Mouse (Mus musculus) erythroblast, embryonic 14.5 days (primary cell): ENCODE measurements around the gene Gstz1. TPM values are rescaled to one million over a fixed set of nuclear protein-coding genes. Genes with fewer than 3 reads are reported as not detected.
"Not testable (repeated sequence)": the region's sequence is repeated elsewhere in the genome, so short reads cannot be mapped to it uniquely, and the experiment has no call there.

Experiments
- H3K27me3 ChIP-seq: 2 replicates; pipeline ENCODE4 v1.6.1; 2012; ENCODE audit warnings: inconsistent platforms; ENCODE audit not compliant: control insufficient read depth
- H3K36me3 ChIP-seq: 2 replicates; pipeline ENCODE4 v1.6.1; 2012; ENCODE audit warnings: mild to moderate bottlenecking, inconsistent platforms; ENCODE audit not compliant: control insufficient read depth
- H3K4me1 ChIP-seq: 2 replicates; pipeline ENCODE4 v1.6.1; 2012; ENCODE audit warnings: inconsistent platforms; ENCODE audit not compliant: control insufficient read depth
- H3K4me3 ChIP-seq: replicated peaks from 2 replicates; pipeline ENCODE3; 2012; ENCODE audit warnings: moderate library complexity, mild to moderate bottlenecking, inconsistent platforms
- H3K9me3 ChIP-seq: 2 replicates; pipeline ENCODE4 v1.6.1; 2012; ENCODE audit warnings: low read length, inconsistent platforms, mixed read lengths; ENCODE audit not compliant: control insufficient read depth
- GATA1 ChIP-seq: IDR thresholded peaks from 2 replicates; pipeline ENCODE4 v1.6.1; 2012; ENCODE audit warnings: low read length, inconsistent platforms, mixed read lengths
- TAL1 ChIP-seq: IDR thresholded peaks from 3 replicates; pipeline ENCODE4 v1.6.1; 2012; ENCODE audit warnings: low read length, inconsistent platforms, mixed read lengths
- polyA plus RNA-seq: library from polyadenylated mRNA; stranded (reverse); fragments of >175 nt; gene quantifications from 2 replicates; pipeline ENCODE4 v1.2.3, GENCODE M21; 2012

The Gstz1 gene
- polyA plus RNA-seq, 1 experiment: 0.29 TPM

DNA sequence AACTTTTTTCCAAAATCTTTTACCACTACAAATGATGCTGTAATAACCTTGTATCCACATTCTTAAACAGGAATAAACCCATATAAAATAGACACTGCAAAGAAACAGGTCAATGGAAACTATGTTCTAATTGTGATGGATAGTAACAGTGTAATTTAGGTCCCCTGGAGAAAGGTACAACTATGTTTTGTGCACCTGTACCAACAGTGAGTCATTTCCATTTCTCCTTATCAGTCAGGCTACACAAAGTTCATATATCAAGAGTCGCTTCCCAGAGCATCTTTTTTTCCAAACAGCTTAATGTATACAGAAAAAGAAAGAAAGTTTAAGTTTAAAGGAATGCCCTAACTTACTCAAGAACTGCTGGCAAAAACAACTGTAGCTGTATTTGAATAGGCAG, 48.1 kb downstream of the Gstz1 start:
- no peak overlapping the region for H3K4me3 ChIP-seq
- TF ChIP-seq TAL1 (no peak), GATA1 (no peak)
- H3K27me3 ChIP-seq: peaks cover 13% of the 10 kb centered on the region
- peaks cover 18% of the 10 kb centered on the region for H3K4me1 ChIP-seq
- no peaks in the 10 kb centered on the region for H3K36me3 ChIP-seq
- no peaks in the 10 kb centered on the region for H3K9me3 ChIP-seq

DNA sequence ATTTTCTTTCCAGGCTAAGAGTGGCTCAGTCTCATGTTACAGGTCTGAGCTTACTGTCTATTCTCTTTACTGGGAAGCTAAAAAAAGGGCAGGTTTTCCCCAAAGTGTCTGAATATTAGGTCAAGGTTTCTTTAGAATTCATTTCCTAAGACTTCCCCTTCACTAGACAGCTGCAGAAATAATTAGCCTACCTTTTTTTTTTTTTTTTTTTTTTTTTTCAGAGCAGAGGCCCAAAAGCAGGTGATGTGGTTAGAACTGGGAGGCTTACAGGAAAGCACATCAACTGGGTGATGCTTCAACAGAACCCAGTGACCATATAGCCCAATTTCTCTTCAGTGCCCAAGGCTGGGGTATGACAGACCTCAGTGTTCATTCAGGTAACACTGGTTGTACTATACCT, 49.3 kb downstream of the Gstz1 start:
- Histone ChIP-seq H3K36me3 (no peaks in the 10 kb centered on the region), H3K27me3 (peaks cover 25% of the 10 kb centered on the region), H3K4me1 (peaks cover 21% of the 10 kb centered on the region), H3K9me3 (no peaks in the 10 kb centered on the region), H3K4me3 (no peak overlapping the region)
- TF ChIP-seq TAL1 (no peak), GATA1 (no peak)

DNA sequence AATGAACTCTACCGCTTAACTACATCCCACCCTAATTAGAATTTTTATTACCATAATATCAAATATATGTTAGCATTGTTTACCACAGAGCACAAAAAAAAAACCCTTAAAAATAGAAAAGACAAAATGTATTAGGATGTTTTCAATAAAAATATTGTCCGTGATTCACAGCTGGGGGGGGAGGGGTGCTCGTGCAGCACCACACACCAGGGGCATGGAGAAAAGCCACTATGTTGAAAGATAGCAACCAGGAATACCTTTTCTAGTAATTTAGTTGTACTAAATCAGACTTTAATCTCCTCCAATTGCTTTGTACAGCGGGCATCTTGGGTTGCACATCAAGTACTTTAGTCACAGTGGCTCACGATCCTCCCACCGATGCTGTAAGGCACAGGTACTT, 51.8 kb downstream of the Gstz1 start:
- Histone ChIP-seq H3K4me3 (no peak overlapping the region), H3K9me3 (no peaks in the 10 kb centered on the region), H3K36me3 (no peaks in the 10 kb centered on the region), H3K4me1 (peaks cover 21% of the 10 kb centered on the region), H3K27me3 (peaks cover 33% of the 10 kb centered on the region)
- TF ChIP-seq GATA1: no peak
- TF ChIP-seq TAL1: no peak

DNA sequence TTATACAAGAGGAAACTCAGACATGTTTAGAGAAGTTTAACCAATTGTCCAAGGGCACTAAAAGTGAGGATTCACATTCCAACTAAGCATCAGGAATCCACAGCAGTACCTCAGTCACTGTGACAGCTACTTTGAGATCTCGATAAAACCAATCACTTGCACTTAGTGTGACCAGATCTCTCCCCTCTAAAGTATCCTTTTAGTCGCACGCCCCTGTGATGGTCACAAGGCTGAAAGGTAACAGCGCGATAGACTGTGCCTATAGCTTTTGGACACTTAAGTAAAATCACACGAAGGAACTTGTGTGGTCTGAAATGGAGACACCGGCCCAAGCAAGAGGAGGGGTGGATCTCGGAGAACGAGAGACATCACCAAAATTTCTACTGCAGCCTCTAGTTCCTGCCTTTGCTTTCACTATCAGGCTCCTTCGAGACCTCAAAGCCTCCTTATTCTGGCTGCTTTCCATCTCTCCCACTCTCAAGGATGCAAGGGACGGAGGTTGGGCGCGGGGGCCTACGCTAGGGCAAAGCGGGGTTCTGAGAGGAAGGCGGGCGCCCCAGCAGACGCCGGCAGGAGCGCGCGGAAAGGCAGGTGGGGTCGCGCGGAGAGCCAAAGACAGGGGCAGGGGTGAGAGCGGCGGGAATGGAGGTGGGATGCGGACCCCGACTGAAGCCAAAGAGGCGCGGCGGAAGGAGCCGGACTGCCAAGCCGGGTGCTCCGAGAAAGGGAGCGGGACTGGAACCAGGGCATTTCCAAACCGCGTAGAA, 52.4 kb downstream of the Gstz1 start, which contains the start of gene Samd15:
TSS of gene Samd15 (plus strand) at position 518 of the 767 bp plus-strand sequence.
- TF ChIP-seq TAL1 (no peak), GATA1 (no peak)
- peaks cover 33% of the 10 kb centered on the region for H3K27me3 ChIP-seq
- peak within 1 kb of the TSS; percentile 71 for H3K4me3 ChIP-seq
- H3K9me3 ChIP-seq: no peaks in the 10 kb centered on the region
- H3K4me1 ChIP-seq: peaks cover 21% of the 10 kb centered on the region
- no peaks in the 10 kb centered on the region for H3K36me3 ChIP-seq

DNA sequence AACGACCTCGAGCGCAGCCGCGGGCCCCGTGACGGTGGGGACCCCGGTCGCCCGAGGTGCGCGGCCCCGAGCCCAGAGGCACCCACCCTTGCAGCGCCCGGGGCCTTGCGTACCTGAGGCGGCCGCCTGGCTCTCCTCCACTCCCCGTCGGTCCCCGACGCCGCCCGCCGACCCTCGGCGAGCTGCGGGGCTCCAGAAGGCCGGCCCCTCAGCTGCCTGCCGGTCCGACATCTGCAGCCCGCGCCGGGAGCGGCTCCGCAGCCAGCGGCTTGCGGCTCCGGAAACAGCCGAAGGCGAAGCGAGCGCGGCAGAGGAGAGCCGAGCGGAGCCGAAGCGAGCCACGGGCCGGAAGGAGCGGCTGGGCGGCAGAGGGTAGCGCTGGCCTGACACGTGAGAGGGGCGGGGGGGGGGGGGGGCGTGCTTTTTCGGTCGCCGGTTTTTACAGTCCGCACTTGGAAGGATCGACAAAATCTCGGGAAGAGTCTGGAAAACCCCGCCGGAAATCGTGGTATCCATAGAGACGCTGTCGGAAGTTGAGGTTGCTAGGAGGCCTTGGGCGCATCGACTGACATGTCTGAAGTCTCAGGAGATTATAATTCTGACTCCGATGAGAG, 53.1 kb downstream of the Gstz1 start, which contains the start of gene Tmed8:
TSS of gene Tmed8 (minus strand) at position 482 of the 614 bp plus-strand sequence.
- no peaks in the 10 kb centered on the region for H3K9me3 ChIP-seq
- peaks cover 33% of the 10 kb centered on the region for H3K27me3 ChIP-seq
- peaks cover 21% of the 10 kb centered on the region for H3K4me1 ChIP-seq
- TF ChIP-seq TAL1 (no peak), GATA1 (no peak)
- H3K4me3 ChIP-seq: peak within 1 kb of the TSS; percentile 71
- H3K36me3 ChIP-seq: no peaks in the 10 kb centered on the region

DNA sequence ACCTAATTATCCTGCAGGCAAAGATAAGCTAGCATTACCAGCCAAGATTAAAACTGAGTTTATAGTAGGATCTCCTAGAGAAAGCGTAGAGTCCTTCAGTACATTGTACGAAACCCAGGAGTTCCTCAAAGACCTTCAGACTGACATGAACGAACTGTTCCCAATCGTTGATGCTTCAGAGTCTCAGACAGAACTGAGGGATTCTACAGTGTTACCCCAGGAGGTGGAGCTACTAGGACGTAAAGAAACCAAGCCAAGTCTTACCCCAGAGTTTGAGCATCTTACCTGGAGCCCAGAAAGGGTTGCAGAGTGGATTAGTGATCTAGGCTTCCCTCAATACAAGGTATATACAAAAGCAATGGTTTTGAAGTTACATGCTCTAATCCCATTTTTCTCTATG, 54.7 kb downstream of the Gstz1 start:
- Histone ChIP-seq H3K4me3 (no peak overlapping the region), H3K9me3 (no peaks in the 10 kb centered on the region), H3K27me3 (peaks cover 33% of the 10 kb centered on the region), H3K4me1 (peaks cover 21% of the 10 kb centered on the region), H3K36me3 (no peaks in the 10 kb centered on the region)
- TF ChIP-seq GATA1 (no peak), TAL1 (no peak)

DNA sequence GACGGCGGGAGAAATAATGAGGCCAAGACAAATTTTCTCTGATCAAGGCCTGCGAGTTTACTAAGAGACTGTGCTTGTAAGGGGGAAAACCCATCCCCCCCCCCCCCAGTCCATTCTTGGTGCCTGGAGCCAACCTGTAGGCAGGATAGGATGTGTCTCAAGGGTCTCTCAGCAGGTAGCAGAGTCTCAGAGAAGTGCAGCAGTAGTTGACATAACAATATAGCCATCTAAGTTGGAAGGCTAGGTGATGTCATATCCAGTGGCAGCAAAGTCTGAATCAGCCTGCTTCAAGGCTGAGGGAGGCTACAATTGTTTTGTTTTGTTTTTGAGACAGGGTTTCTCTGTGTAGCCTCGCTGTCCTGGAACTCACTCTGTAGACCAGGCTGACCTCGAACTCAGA, 58.8 kb downstream of the Gstz1 start:
- not testable (repeated sequence) for H3K36me3 ChIP-seq, H3K9me3 ChIP-seq, H3K4me1 ChIP-seq, H3K4me3 ChIP-seq
- H3K27me3 ChIP-seq: peaks cover 12% of the 10 kb centered on the region

DNA sequence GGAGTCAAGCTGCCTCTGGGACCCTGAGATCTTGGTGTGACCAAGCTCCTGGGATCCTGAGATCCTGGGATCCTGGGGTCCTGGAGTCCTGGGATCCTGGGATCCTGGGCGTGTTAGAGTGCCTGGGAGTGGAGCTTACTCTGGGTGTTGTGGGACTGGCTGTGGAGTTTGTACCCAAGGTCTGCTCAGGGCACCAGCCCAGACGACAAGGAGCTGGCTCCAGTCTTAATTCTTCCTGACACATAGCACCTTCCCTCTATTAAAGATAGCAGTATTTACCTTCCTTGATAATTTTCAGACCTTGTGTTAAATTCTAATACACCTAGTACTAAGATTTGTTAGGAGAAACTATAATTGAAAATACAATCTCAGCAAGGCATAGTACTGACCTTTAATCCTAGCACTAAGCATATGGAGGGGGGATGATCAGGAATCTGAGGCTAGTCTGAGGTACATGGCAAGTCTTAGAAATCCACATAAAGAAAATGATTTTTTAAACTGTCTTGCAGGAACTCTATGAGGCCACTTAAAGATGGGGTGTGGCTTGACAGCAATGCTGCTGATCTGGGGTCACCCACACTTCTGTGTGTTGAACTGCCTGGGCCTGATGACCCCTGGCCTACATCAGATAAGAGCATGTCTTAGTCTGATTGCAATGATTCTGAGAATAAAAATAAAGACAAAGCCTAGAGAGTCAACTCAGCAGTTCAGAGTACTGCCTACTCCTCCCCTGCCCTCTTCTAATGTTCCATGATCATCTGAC, 66.1 kb downstream of the Gstz1 start:
- no peaks in the 10 kb centered on the region for H3K36me3 ChIP-seq
- TF ChIP-seq TAL1 (no peak), GATA1 (no peak)

More for the DNA sequence above, 66.1 kb downstream of the Gstz1 start:
- Histone ChIP-seq H3K4me1 (no peaks in the 10 kb centered on the region), H3K4me3 (no peak overlapping the region), H3K9me3 (no peaks in the 10 kb centered on the region), H3K27me3 (no peaks in the 10 kb centered on the region)

Other genes with a start within 250 kb of the Gstz1 start
- gene Cipc, start 200.1 kb upstream of the Gstz1 start, polyA plus RNA-seq: 0.42 and 0.61 TPM in 2 replicates
- gene Zdhhc22, start 156.7 kb upstream of the Gstz1 start, polyA plus RNA-seq: not detected in 2 replicates
- gene Tmem63c, start 125.8 kb upstream of the Gstz1 start, polyA plus RNA-seq: not detected in 2 replicates
- not detected in 2 replicates for gene Ngb, start 44.6 kb upstream of the Gstz1 start, polyA plus RNA-seq
- gene Pomt2, start 803 bp downstream of the Gstz1 start, polyA plus RNA-seq: 0.09 and 0.11 TPM in 2 replicates
- gene Samd15, start 52.6 kb downstream of the Gstz1 start, polyA plus RNA-seq: not detected in 2 replicates
- 0.01 and 0.02 TPM in 2 replicates for gene Tmed8, start 53.3 kb downstream of the Gstz1 start, polyA plus RNA-seq
- 0.03 TPM in 1 of 2 replicates, not detected in the other for gene Noxred1, start 91.6 kb downstream of the Gstz1 start, polyA plus RNA-seq
- 0.06 TPM in 1 of 2 replicates, not detected in the other for gene Vipas39, start 119.1 kb downstream of the Gstz1 start, polyA plus RNA-seq
- gene Ahsa1, start 119.3 kb downstream of the Gstz1 start, polyA plus RNA-seq: 12.6 and 13.5 TPM in 2 replicates
- gene Ism2, start 152.5 kb downstream of the Gstz1 start, polyA plus RNA-seq: not detected in 2 replicates
- 0.29 and 0.80 TPM in 2 replicates for gene Sptlc2, start 241.2 kb downstream of the Gstz1 start, polyA plus RNA-seq